Mouse (Mus musculus) layer of hippocampus, postnatal 36 days (tissue): ENCODE measurements around the gene Barx1. TPM values are rescaled to one million over a fixed set of nuclear protein-coding genes. Genes with fewer than 3 reads are reported as not detected.

Experiments used
- DNase-seq, 2 experiments: peaks; one replicate each; pipeline ENCODE4 v3.0.0; 2022
- total RNA-seq, 2 experiments: library from RNA; stranded (reverse); gene quantifications; 2 replicates each; pipeline ENCODE4 v1.2.3; 2021

Barx1 gene
- total RNA-seq, 2 experiments from 2014 or later, result not detected

DNA sequence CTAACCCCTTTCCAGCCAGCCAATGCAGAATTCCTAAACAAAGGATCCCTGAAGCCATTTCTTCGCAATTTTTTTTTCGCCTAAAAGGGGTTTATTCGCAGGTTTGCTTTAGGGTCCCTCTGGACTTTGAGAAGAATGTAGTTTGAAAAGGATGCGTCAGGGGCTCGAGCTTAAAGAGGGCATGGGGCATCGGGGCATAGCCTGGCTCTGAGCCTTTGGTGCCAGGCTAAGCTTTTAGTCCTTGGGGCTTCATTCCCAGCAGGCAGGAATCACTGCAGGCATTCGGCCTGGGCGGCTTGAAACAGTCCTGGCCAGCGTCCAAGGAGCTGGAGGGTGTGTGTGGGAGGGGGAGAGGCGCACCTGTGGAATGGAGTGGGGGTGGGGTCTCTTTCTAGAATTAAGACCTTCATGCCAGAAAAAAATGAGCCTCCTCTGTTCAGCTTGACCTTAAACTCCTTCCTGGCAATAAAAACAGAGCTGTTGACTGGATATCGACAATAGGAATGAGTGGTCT, 2.5 kb upstream of the Barx1 start:
- DNase-seq, result no peak

DNA sequence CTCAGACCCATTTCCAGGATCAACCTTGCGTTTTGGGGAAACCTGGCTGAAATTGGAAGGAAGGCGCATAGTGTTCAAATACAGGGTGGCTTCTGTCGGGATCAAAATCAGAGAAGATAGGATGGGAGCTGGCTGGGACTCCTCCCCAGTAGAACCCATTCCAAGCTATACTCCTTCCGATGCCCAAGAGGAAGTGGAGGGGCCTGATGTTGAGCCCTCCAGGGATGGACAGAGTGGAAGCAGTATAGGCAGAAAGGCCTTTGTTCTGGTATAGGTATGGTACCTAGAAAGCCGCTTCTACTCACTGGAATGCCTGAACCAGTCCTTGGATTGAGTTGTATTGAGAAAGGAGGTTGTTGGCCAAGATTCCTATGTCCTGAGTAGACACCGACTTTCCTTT, 2.1 kb upstream of the Barx1 start:
- DNase-seq, result no peak

- DNase-seq, result no peak
Measured at GRCm38 (mm10) chr13:48661561-48661960, 1.2 kb upstream of the Barx1 start.

GRCm38 (mm10) chr13:48663211-48663987, 601 bp downstream of the Barx1 start:
- DNase-seq, result no peak

GRCm38 (mm10) chr13:48663988-48664339, 1.2 kb downstream of the Barx1 start:
- DNase-seq, result no peak

DNA sequence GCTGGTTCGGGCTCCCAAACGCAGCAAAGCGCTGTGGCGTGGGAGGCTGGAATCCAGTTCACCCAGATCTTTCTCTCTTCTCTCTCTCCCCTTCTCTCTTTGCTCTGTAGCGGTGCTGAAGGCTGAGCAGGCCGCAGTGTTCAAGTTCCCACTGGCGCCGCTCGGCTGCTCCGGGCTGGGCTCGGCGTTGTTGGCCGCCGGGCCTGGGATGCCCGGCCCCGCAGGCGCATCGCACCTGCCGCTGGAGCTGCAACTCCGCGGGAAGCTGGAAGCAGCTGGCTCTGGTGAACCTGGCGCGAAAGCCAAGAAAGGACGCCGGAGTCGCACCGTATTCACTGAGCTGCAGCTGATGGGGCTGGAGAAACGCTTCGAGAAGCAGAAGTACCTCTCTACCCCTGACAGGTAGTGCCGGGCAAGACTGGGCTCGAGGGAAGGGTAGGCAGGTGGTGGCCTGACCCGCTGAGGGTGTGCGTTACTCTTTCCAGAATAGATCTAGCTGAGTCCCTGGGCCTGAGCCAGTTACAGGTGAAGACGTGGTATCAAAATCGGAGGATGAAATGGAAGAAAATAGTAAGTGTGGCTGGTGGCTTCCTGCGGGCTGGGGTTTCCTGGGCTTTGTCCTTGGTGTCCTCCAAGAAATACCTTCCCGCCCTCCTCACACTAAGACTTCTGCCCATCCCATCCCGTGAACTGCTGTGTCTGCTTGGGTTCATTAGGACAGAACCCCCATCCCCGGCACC, 2.3 kb downstream of the Barx1 start:
- DNase-seq, result peak in 1 of 2 experiments; percentile 5

GRCm38 (mm10) chr13:48665656-48666597, 3.1 kb downstream of the Barx1 start:
- no peak for DNase-seq

- no peak for DNase-seq
Measured at GRCm38 (mm10) chr13:48667461-48667860, 4.7 kb downstream of the Barx1 start.

DNA sequence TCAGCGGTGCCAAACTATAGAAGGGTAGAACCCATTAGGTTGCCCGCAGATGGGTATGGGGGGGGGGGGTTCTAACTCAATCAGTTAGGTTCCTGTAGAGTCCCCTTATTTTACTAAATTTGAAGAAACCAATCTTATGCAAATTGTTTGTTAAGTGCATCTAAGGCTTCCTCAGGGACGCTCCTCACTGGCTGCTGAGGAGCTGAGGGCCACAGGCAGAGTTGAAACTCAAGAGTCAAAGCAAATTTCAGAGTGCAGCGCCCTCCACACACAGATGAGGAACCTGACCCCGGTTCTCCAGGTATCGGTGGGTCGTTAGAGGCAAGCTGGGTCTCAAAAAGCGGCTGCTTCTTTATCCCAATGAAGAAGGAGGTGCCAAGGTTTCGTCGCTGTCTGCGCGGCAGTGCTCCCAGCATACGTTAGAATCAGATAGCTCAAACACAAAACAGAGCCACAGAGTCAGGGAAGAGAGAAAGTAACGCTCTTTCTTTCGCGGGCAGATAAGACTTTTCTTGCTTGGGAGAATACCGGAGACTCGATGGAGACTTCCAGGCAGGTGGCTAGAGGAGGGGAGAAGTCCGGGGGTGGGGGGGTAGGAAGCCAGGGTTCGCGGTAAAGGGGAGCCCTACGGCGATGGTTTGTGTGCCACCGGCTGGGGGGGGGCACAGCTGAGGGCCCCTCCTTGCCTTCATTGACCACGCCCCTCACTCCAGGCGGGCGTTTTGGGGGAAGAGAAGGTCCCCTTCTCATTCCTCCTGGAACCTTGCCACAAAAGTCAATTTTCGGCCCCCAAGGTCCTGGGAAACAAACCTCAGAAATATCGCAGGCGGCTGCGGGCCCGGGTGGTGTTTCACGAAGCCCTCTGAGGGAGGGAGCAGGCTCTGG, 5.5 kb downstream of the Barx1 start:
- DNase-seq, result no peak

DNA sequence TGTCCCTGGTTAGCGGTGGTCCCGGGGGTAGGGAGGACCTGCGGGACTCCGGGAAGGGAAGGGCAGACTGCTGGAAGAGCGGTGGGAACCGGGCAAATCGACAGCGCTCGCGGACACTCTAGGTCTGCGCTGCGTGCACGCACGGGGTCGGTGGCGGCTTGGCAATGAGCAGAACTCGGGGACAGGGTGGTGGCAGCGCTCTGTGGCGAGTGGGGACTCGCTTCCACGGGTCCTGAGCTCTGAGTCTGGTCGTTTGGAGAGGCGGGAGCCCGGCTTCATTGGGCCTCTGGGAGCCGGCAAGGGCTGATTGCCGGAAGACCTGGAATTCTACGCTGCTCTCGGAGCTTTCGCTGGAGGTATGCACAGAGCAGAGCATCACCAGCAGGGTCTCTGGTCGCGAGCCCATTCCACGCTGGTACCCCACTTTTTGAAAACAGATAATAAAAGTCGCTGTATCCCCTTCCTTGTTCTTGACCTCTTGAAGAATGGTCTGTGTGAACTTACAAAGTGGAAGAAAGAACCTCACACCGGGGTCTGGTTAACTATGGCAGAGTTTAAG, 6.3 kb downstream of the Barx1 start:
- DNase-seq, result no peak

DNA sequence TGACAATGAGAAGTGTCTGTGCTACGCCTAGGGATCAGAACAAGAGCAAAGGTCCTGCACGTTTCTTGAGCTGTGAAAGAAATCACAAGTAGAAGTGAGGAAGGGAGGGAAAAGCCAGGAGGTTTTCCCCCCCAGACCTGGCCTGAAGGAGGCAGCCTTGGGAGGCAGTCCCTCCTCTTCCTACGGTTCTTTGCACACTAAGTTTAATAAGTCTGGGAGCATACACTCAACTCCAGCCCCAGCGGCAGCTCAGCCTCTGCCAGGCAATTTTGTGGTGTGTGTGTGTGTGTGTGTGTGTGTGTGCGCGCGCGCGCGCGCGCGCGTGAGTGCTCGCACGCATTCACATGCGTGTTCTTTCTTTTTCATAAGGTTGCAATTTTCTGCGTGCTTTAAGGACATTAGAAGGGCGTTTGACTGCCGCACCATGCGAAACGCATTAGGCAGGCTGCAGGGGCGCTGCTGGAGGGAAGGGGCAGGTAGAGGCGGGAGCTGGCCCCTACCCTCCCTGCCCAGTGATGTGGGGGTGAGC, 9.6 kb downstream of the Barx1 start:
- DNase-seq, result no peak

DNA sequence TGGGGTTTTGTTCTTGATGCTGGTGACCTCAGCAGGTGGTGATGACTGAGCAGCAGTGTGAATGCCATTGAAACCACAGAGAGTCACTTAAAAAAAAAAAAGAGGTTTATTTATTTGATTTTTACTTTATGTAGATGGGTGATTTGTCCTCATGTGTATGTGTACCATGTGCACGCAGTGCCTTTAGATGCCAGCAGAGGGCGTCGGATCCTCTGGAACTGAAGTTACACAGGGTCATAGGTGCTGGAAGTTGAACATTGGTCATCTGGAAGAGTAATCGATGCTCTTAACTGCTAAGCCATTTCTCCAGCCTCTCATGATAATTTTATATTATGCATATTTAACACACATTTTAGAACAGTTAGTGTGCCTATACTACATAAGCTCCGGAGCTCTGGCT, 11.8 kb downstream of the Barx1 start:
- no peak for DNase-seq

GRCm38 (mm10) chr13:48679351-48679750, 16.6 kb downstream of the Barx1 start:
- no peak for DNase-seq

DNA sequence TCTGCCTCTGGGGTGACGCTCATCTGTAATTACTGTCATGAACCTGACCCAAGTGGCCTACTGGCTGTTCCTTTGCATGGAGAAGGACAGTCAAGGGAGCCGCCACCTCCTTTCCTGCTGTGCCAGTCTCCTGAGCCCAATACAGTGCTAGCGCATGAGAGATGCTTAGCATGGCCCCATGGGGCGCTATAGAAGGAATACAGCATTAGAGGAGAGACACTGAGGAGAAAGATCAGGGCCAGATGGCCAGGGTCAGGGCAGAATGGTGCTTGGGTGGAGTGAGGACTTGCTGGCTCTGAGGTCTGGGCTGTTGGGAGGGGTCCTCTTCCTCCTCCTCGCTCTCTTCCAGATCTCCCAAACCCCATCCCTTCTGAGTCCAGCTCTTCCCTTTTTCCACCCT, 23.9 kb downstream of the Barx1 start:
- no peak for DNase-seq

- DNase-seq, result no peak
Measured at GRCm38 (mm10) chr13:48691991-48692390, 29.2 kb downstream of the Barx1 start.

- DNase-seq, result peak; percentile 51 to 60
Measured at GRCm38 (mm10) chr13:48694090-48695064, 31.6 kb downstream of the Barx1 start.

DNA sequence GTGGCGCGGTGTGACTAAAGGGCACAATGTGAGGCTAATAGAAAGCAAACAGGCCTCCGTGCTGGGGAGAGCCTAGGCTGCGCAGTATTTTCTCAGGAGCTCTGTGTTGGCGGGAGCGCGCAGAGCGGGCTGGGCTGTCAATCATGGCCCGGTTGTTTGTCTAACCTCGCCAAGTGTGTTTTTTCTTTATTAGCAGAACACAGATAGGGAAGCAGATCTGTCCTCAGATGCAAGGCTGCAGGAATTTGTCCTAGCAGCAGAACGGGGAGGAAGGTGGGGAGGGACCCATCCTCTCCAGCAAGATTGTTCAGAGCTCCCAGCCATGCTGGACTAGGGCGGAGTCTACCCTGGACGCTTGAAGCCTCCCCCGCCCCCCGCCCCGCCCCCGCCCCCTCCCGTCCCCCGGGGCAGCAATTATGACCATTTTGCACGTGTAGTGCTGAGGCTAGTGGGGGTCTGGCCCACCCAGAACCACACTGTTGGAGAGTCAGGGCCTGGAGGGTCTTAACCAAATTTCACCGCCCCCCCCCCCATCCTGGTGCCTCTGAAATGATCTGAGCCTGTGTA, 43.7 kb downstream of the Barx1 start:
- peak; percentile 5 to 11 for DNase-seq

DNA sequence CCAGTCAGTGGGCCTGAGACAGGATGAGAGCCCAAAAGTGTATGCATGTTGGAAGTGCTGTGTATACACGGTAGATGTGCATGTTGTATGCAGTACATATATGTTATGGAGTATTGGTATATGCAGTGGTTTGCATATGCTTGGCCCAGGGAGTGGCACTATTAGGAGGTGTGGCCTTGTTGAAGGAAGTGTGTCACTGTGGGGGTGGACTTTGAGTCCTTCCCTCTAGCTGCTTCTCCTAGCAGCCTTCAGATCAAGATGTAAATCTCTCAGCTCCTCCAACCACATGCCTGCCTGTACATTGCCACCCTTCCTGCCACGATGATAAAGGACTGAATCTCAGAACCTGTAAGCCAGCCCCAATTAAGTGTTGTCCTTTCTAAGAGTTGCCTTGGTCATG, 49.9 kb downstream of the Barx1 start:
- no peak for DNase-seq

DNA sequence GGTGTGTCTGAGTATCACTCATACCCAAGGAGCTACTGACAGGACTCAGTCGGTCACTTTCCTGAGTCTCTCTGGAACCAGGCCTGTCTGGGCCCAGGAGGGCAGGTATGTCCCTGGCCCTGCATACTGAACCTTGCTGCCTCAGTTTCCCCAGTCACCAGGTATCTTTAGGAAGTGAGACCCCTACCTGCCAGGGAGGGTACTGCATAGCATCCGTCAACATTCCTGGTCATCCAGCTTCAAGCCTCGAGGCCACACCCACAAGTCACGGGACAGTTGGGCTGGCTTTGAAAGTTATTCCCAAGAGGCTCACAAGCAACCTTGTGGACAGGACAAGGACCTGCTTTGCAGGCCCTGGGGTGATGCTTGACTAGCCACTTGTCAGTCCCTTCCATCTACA, 53.3 kb downstream of the Barx1 start:
- DNase-seq, result no peak
